Mouse (Mus musculus): ENCODE measurements at regions not wholly inside any gene's neighbourhood (a gene's known extent, or its start where the extent isn't known, plus 50 kb on each side); places are given as distances from the start of the nearest gene placed in this dataset.

GRCm38 (mm10) chr9:80681709-80682108 lies 216.4 kb upstream of the Impg1 start:
- Histone ChIP-seq H3K4me1 (replicated peaks; ENCODE audit: control insufficient read depth, insufficient read depth, low read length) (no peaks in the 10 kb centered on the region), H3K9me3 (ENCODE audit: control insufficient read depth, low read length) (no peaks in the 10 kb centered on the region), H3K9ac (ENCODE audit: low read length) (no peak overlapping the region), H3K4me3 (ENCODE audit: low read depth, low read length) (no peak overlapping the region), H3K36me3 (ENCODE audit: control insufficient read depth, insufficient read depth, low read length) (no peaks in the 10 kb centered on the region), H3K27me3 (ENCODE audit: control insufficient read depth, insufficient read depth, low read length) (no peaks in the 10 kb centered on the region), H3K27ac (ENCODE audit: low read depth, low read length) (no peak overlapping the region), H3K4me2 (ENCODE audit: low read depth, low read length, severe bottlenecking) (no peak overlapping the region)
- DNase-seq (ENCODE audit: low spot score) = no peak
- no peak for ATAC-seq (replicated peaks; ENCODE audit: low FRiP score)
- 95% methylated on average over 2 of the region's 2 CpGs for WGBS

DNA sequence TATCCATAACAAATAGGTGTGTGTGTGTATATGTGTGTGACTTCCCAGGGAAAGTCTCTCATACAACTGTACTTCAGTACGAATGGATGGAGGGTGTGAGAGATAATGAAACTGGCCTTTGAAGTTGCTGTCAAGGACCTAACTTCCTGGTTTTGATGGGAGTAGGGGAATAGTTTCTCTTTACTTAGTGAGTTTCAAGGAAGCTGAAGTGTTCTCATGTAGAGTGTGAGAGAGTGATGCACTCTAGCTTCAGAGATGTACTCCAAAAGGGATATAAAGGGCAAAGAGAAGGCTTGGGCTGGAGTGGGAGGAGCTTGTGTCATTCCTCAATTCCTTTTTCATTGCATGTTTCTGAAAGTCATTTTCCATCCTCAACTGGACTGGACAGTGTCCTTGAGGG lies 206.2 kb upstream of the Impg1 start:
- Histone ChIP-seq H3K4me3 (ENCODE audit: low read depth, low read length) (no peak overlapping the region), H3K36me3 (ENCODE audit: control insufficient read depth, insufficient read depth, low read length) (no peaks in the 10 kb centered on the region), H3K9ac (ENCODE audit: low read length) (no peak overlapping the region), H3K4me2 (ENCODE audit: low read depth, low read length, severe bottlenecking) (no peak overlapping the region), H3K4me1 (replicated peaks; ENCODE audit: control insufficient read depth, insufficient read depth, low read length) (no peaks in the 10 kb centered on the region), H3K27me3 (ENCODE audit: control insufficient read depth, insufficient read depth, low read length) (no peaks in the 10 kb centered on the region), H3K9me3 (ENCODE audit: control insufficient read depth, low read length) (no peaks in the 10 kb centered on the region), H3K27ac (ENCODE audit: low read depth, low read length) (no peak overlapping the region)
- DNase-seq (ENCODE audit: low spot score) = no peak
- ATAC-seq (replicated peaks; ENCODE audit: low FRiP score) = no peak
- WGBS = 89% methylated on average over 1 of the region's 1 CpGs

DNA sequence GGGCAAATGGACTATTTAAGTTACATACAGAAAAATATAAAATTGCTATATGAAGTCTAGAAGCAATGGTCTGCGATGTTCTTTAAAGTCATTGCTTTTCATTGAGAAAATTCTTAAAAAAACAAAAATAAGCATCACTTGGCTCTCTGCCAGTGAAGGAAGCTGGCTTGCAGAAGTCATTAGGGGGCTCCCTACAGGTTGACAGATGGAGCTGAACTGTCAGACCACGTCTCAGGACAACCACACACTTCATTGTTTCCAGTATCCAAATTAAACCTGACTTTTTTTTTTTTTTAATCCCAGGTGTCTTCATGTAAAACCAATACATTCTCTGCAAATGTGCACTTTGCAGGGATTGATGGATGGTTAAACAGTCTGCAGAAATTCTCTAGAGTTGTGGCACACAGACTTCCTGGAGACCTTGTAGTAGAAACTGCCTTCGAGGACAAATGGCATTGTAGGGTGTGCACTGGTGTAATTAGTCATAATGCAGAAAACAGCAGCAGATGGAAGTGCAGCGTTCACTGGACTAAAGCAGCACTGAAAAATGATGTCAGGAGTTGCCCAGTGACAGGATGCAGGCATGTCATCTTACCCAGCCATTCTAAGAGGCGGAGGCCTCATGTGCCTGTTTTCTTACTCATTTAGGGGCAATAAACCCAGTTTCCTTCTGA lies 203.4 kb upstream of the Impg1 start:
- no peaks in the 10 kb centered on the region for H3K4me1 ChIP-seq (replicated peaks; ENCODE audit: control insufficient read depth, insufficient read depth, low read length)
- H3K36me3 ChIP-seq (ENCODE audit: control insufficient read depth, insufficient read depth, low read length) = no peaks in the 10 kb centered on the region
- ATAC-seq (replicated peaks; ENCODE audit: low FRiP score) (no peak), DNase-seq (ENCODE audit: low spot score) (no peak)
- no peak overlapping the region for H3K4me3 ChIP-seq (ENCODE audit: low read depth, low read length)
- no peaks in the 10 kb centered on the region for H3K27me3 ChIP-seq (ENCODE audit: control insufficient read depth, insufficient read depth, low read length)
- no peak overlapping the region for H3K4me2 ChIP-seq (ENCODE audit: low read depth, low read length, severe bottlenecking)
- 80% methylated on average over 5 of the region's 5 CpGs for WGBS
- H3K27ac ChIP-seq (ENCODE audit: low read depth, low read length) = no peak overlapping the region
- H3K9ac ChIP-seq (ENCODE audit: low read length) = no peak overlapping the region
- H3K9me3 ChIP-seq (ENCODE audit: control insufficient read depth, low read length) = no peaks in the 10 kb centered on the region

DNA sequence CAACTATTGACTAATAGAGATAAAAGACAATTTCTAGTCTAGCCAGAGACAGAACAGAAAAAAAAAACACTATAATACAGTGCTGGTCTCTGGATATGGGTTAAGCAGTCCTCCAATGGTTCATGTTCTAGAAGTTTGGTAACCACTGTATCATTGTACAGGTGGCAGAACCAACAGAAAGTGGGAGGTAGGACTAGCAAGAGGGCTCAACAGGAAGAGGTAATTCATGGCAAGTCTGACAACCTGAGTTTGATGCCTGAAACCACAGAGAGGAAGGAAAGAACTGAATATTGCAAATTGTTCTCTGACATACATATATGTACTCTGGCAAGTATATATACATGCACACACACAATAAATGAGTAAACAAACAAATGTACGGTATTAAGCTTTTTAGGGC lies 193.5 kb upstream of the Impg1 start:
- WGBS = 85% methylated on average over 1 of the region's 1 CpGs

DNA sequence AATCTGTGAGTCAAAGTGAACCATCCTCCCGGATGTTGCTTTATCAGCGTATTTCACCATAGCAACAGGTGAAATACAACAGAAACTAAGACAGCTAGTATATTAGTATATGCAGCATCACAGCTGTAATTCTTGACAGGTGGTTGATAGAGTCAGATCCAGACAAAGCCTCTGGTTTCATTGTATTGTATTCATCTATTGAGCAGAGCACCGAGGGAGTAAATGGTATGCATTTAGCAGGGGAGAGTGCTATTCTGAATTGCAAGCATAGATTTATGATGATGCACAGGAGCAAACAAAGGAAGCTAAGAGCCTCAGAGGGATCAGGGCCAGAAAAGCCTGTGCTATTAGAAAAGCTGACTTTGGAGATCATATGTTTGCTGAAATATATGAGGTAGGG lies 149.8 kb upstream of the Impg1 start:
- Histone ChIP-seq H3K9me3 (ENCODE audit: control insufficient read depth, low read length) (no peaks in the 10 kb centered on the region), H3K4me1 (replicated peaks; ENCODE audit: control insufficient read depth, insufficient read depth, low read length) (no peaks in the 10 kb centered on the region), H3K27me3 (ENCODE audit: control insufficient read depth, insufficient read depth, low read length) (no peaks in the 10 kb centered on the region), H3K4me3 (ENCODE audit: low read depth, low read length) (no peak overlapping the region), H3K9ac (ENCODE audit: low read length) (no peak overlapping the region), H3K4me2 (ENCODE audit: low read depth, low read length, severe bottlenecking) (no peak overlapping the region), H3K36me3 (ENCODE audit: control insufficient read depth, insufficient read depth, low read length) (no peaks in the 10 kb centered on the region), H3K27ac (ENCODE audit: low read depth, low read length) (no peak overlapping the region)
- 75% methylated on average over 3 of the region's 3 CpGs for WGBS
- DNase-seq (ENCODE audit: low spot score) (no peak), ATAC-seq (replicated peaks; ENCODE audit: low FRiP score) (no peak)

More for the DNA sequence above, 193.5 kb upstream of the Impg1 start:
- no peaks in the 10 kb centered on the region for H3K4me1 ChIP-seq (replicated peaks; ENCODE audit: control insufficient read depth, insufficient read depth, low read length)
- ATAC-seq (replicated peaks; ENCODE audit: low FRiP score) (no peak), DNase-seq (ENCODE audit: low spot score) (no peak)
- no peak overlapping the region for H3K4me2 ChIP-seq (ENCODE audit: low read depth, low read length, severe bottlenecking)
- no peak overlapping the region for H3K27ac ChIP-seq (ENCODE audit: low read depth, low read length)
- H3K36me3 ChIP-seq (ENCODE audit: control insufficient read depth, insufficient read depth, low read length) = no peaks in the 10 kb centered on the region
- no peaks in the 10 kb centered on the region for H3K9me3 ChIP-seq (ENCODE audit: control insufficient read depth, low read length)
- H3K27me3 ChIP-seq (ENCODE audit: control insufficient read depth, insufficient read depth, low read length) = no peaks in the 10 kb centered on the region
- H3K9ac ChIP-seq (ENCODE audit: low read length) = no peak overlapping the region
- no peak overlapping the region for H3K4me3 ChIP-seq (ENCODE audit: low read depth, low read length)

DNA sequence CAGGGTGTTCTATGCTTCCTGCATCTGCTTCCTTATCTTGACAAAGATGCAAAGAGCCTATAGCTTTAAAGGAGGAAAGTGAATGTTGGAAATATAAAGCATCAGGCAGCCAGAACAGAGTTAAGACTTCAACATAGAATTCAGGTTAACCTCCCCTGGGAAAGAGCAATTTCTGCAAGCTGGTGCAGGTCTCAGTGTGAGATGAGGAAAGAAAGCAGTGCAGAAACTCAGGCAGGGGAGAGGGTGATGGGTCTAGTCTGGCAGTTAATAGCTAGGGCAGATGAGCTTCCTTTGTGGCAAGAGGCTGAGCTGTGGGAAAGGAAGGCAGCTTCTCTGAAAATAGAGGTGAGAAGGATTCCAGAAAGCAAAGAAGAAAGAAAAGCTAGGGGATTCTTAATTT lies 134.7 kb upstream of the Impg1 start:
- no peaks in the 10 kb centered on the region for H3K36me3 ChIP-seq (ENCODE audit: control insufficient read depth, insufficient read depth, low read length)
- H3K9me3 ChIP-seq (ENCODE audit: control insufficient read depth, low read length) = no peaks in the 10 kb centered on the region
- no peak for ATAC-seq (replicated peaks; ENCODE audit: low FRiP score)
- no peaks in the 10 kb centered on the region for H3K27me3 ChIP-seq (ENCODE audit: control insufficient read depth, insufficient read depth, low read length)
- H3K27ac ChIP-seq (ENCODE audit: low read depth, low read length) = no peak overlapping the region
- H3K9ac ChIP-seq (ENCODE audit: low read length) = no peak overlapping the region
- H3K4me3 ChIP-seq (ENCODE audit: low read depth, low read length) = no peak overlapping the region
- no peaks in the 10 kb centered on the region for H3K4me1 ChIP-seq (replicated peaks; ENCODE audit: control insufficient read depth, insufficient read depth, low read length)
- no peak for DNase-seq (ENCODE audit: low spot score)
- H3K4me2 ChIP-seq (ENCODE audit: low read depth, low read length, severe bottlenecking) = no peak overlapping the region

- no peak for DNase-seq (ENCODE audit: low spot score)
- 90% methylated on average over 4 of the region's 4 CpGs for WGBS
- ATAC-seq (replicated peaks; ENCODE audit: low FRiP score) = no peak
Measured at GRCm38 (mm10) chr9:80565388-80566024, 100.2 kb upstream of the Impg1 start.

GRCm38 (mm10) chr9:80563655-80564054 lies 98.4 kb upstream of the Impg1 start:
- DNase-seq (ENCODE audit: low spot score) = no peak
- Histone ChIP-seq H3K4me3 (ENCODE audit: low read depth, low read length) (no peak overlapping the region), H3K4me1 (replicated peaks; ENCODE audit: control insufficient read depth, insufficient read depth, low read length) (no peaks in the 10 kb centered on the region), H3K9me3 (ENCODE audit: control insufficient read depth, low read length) (no peaks in the 10 kb centered on the region), H3K9ac (ENCODE audit: low read length) (no peak overlapping the region), H3K27ac (ENCODE audit: low read depth, low read length) (no peak overlapping the region), H3K27me3 (ENCODE audit: control insufficient read depth, insufficient read depth, low read length) (no peaks in the 10 kb centered on the region), H3K4me2 (ENCODE audit: low read depth, low read length, severe bottlenecking) (no peak overlapping the region), H3K36me3 (ENCODE audit: control insufficient read depth, insufficient read depth, low read length) (no peaks in the 10 kb centered on the region)
- 93% methylated on average over 2 of the region's 2 CpGs for WGBS
- no peak for ATAC-seq (replicated peaks; ENCODE audit: low FRiP score)

More at GRCm38 (mm10) chr9:80565388-80566024, 100.2 kb upstream of the Impg1 start:
- Histone ChIP-seq H3K9ac (ENCODE audit: low read length) (no peak overlapping the region), H3K4me1 (replicated peaks; ENCODE audit: control insufficient read depth, insufficient read depth, low read length) (no peaks in the 10 kb centered on the region), H3K27ac (ENCODE audit: low read depth, low read length) (no peak overlapping the region), H3K4me3 (ENCODE audit: low read depth, low read length) (no peak overlapping the region), H3K27me3 (ENCODE audit: control insufficient read depth, insufficient read depth, low read length) (no peaks in the 10 kb centered on the region), H3K36me3 (ENCODE audit: control insufficient read depth, insufficient read depth, low read length) (no peaks in the 10 kb centered on the region), H3K9me3 (ENCODE audit: control insufficient read depth, low read length) (no peaks in the 10 kb centered on the region), H3K4me2 (ENCODE audit: low read depth, low read length, severe bottlenecking) (no peak overlapping the region)

- H3K36me3 ChIP-seq (ENCODE audit: control insufficient read depth, insufficient read depth, low read length) = no peaks in the 10 kb centered on the region
- DNase-seq (ENCODE audit: low spot score) = no peak
- no peak overlapping the region for H3K4me2 ChIP-seq (ENCODE audit: low read depth, low read length, severe bottlenecking)
- 76% methylated on average over 1 of the region's 1 CpGs for WGBS
- H3K27ac ChIP-seq (ENCODE audit: low read depth, low read length) = no peak overlapping the region
- H3K4me1 ChIP-seq (replicated peaks; ENCODE audit: control insufficient read depth, insufficient read depth, low read length) = no peaks in the 10 kb centered on the region
- H3K27me3 ChIP-seq (ENCODE audit: control insufficient read depth, insufficient read depth, low read length) = no peaks in the 10 kb centered on the region
- H3K9me3 ChIP-seq (ENCODE audit: control insufficient read depth, low read length) = no peaks in the 10 kb centered on the region
- no peak overlapping the region for H3K4me3 ChIP-seq (ENCODE audit: low read depth, low read length)
- ATAC-seq (replicated peaks; ENCODE audit: low FRiP score) = no peak; the same call in 1 of the 2 replicates
- H3K9ac ChIP-seq (ENCODE audit: low read length) = no peak overlapping the region
Measured at GRCm38 (mm10) chr9:80555531-80556067, 90.3 kb upstream of the Impg1 start.
